Mouse (Mus musculus) intestine, embryonic 15.5 days (tissue): ENCODE results near the gene Slc44a3. TPM values are rescaled to one million over a fixed set of nuclear protein-coding genes. Genes with fewer than 3 reads are reported as not detected.

Experiments used
- ATAC-seq: fragments of 200-750 bp; cut with Nextera tagmentation; 2 replicates; pipeline ENCODE4 v1.8.0; 2017; ENCODE audit warnings: moderate TSS enrichment, moderate library complexity
- H3K27ac ChIP-seq: fragments of 300-500 bp; sonication (generic); 2 replicates; pipeline ENCODE4 v1.5.1; 2015; ENCODE audit warnings: mild to moderate bottlenecking, inconsistent platforms
- H3K27me3 ChIP-seq: fragments of 300-500 bp; sonication (generic); replicated peaks from 2 replicates; pipeline ENCODE4 v1.6.1; 2015; ENCODE audit warnings: inconsistent platforms
- H3K36me3 ChIP-seq: fragments of 300-500 bp; sonication (generic); 2 replicates; pipeline ENCODE4 v1.6.1; 2015; ENCODE audit warnings: inconsistent platforms
- H3K4me1 ChIP-seq: fragments of 300-500 bp; sonication (generic); replicated peaks from 2 replicates; pipeline ENCODE4 v1.6.1; 2015; ENCODE audit warnings: inconsistent platforms
- H3K4me2 ChIP-seq: fragments of 300-500 bp; sonication (generic); replicated peaks from 2 replicates; pipeline ENCODE4 v1.6.1; 2015; ENCODE audit warnings: mild to moderate bottlenecking, inconsistent platforms
- H3K4me3 ChIP-seq: fragments of 300-500 bp; sonication (generic); replicated peaks from 2 replicates; pipeline ENCODE4 v1.5.1; 2015; ENCODE audit warnings: inconsistent platforms
- H3K9ac ChIP-seq: fragments of 300-500 bp; sonication (generic); 2 replicates; pipeline ENCODE4 v1.6.1; 2015; ENCODE audit warnings: inconsistent platforms
- H3K9me3 ChIP-seq: fragments of 300-500 bp; sonication (generic); 2 replicates; pipeline ENCODE4 v1.6.1; 2016; ENCODE audit warnings: inconsistent platforms
- WGBS: fragments of 180-500 bp; shearing (Covaris S2); methylation state at CpG from one replicate; pipeline ENCODE4 v1.1.7; 2015; 5-methylcytosine and 5-hydroxymethylcytosine counted together
- polyA plus RNA-seq: library from polyadenylated mRNA; unstranded; fragments of >200 nt; fragmentation: Nextera tagmentation; extraction: Ambion mirVana; gene quantifications from 2 replicates; pipeline ENCODE4 v1.2.1, GENCODE M21; 2015

Gene Slc44a3
- polyA plus RNA-seq, 1 experiment from 2014 or later: 42.5 TPM

DNA sequence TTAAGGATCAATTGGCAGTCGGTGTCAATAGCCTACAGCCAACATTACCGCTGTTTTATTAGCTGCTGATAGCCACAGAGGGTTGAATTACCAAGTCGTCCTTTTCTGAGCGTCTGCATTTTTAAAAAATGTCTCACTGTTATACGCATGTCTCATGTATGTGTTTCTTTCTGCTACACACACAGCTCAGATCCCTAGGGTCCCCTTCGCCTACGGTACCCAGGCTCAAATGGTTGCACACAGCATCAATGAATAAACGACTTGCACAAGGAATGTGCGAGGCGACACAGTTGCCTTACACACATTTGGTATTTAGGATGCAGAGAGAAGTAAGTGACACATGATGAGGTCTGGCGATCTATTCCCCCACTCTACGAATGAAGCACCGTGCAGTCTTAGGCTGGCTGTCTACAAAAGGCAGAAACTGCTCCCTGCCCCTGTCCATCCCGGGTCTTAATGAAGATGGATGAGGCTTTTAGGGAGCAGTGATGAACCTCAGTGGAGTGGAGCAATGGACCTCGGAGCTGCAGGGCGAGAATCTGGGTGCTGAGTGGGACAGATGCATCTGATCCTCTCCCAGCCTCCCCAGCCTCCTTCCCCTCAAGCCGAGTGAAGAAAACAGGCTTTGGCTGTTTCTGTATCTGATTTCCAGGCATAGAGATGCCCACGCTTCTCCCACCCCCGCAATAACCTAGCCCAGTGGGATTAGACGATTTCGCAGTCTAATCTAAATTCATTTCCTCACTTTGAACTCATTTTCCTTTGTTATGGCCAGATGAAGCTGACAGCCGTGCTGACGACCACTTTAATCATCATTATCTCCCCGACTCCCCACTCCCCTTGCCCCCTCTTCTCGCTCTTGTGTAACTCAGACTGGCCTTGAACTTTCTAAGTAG is 48.7 kb downstream of the Slc44a3 start:
- H3K4me2 ChIP-seq: no peak overlapping the region
- WGBS: 51% methylated on average over 25 of the region's 25 CpGs
- no peaks in the 10 kb centered on the region for H3K36me3 ChIP-seq
- no peaks in the 10 kb centered on the region for H3K27me3 ChIP-seq
- H3K27ac ChIP-seq: no peak overlapping the region
- H3K9me3 ChIP-seq: no peaks in the 10 kb centered on the region
- 0 out of 2 replicates have a peak, but pooled peaks cover 2% of the 10 kb centered on the region for H3K4me1 ChIP-seq
- no peak for ATAC-seq
- H3K4me3 ChIP-seq: no peak overlapping the region
- H3K9ac ChIP-seq: no peak overlapping the region

DNA sequence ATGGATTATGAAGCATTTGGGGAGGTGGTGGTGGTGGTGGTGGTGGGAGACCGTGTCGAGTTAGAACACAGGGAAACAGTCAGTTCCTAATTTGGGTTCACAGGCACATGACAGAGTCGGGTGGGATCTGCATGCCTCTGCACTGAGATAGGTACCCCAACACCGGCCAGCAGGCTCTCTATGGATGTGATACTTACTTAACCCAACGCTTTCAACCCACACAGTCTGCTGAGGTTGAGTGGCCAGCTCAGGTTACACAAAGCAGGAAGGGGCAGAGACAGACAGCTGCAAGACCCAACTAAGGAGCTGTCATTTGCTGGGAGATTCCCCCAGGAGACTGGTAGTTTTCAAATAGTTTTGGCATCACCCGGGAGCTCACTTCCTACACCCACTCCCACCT is 50.6 kb downstream of the Slc44a3 start:
- no peak overlapping the region for H3K4me2 ChIP-seq
- no peak overlapping the region for H3K4me3 ChIP-seq
- no peaks in the 10 kb centered on the region for H3K27me3 ChIP-seq
- H3K36me3 ChIP-seq: no peaks in the 10 kb centered on the region
- H3K27ac ChIP-seq: no peak overlapping the region
- 41% methylated on average over 6 of the region's 6 CpGs for WGBS
- no peak overlapping the region for H3K9ac ChIP-seq
- H3K9me3 ChIP-seq: no peaks in the 10 kb centered on the region
- 0 out of 2 replicates have a peak, but pooled peaks cover 2% of the 10 kb centered on the region for H3K4me1 ChIP-seq
- ATAC-seq: no peak

GRCm38 (mm10) chr3:121480961-121481436 is 51.2 kb downstream of the Slc44a3 start:
- no peak overlapping the region for H3K9ac ChIP-seq

GRCm38 (mm10) chr3:121480030-121480960 is 51.9 kb downstream of the Slc44a3 start:
- H3K27ac ChIP-seq: no peak overlapping the region
- no peak overlapping the region for H3K4me2 ChIP-seq
- no peak for ATAC-seq
- H3K36me3 ChIP-seq: no peaks in the 10 kb centered on the region
- no peak overlapping the region for H3K9ac ChIP-seq
- 66% methylated on average over 26 of the region's 26 CpGs for WGBS
- no peaks in the 10 kb centered on the region for H3K9me3 ChIP-seq
- H3K4me1 ChIP-seq: 0 out of 2 replicates have a peak, but pooled peaks cover 2% of the 10 kb centered on the region
- H3K4me3 ChIP-seq: no peak overlapping the region
- H3K27me3 ChIP-seq: no peaks in the 10 kb centered on the region

More at GRCm38 (mm10) chr3:121480961-121481436, 51.2 kb downstream of the Slc44a3 start:
- Histone ChIP-seq H3K4me1 (0 out of 2 replicates have a peak, but pooled peaks cover 2% of the 10 kb centered on the region), H3K9me3 (no peaks in the 10 kb centered on the region), H3K27me3 (no peaks in the 10 kb centered on the region), H3K27ac (no peak overlapping the region), H3K4me2 (no peak overlapping the region), H3K4me3 (no peak overlapping the region), H3K36me3 (no peaks in the 10 kb centered on the region)
- no peak for ATAC-seq
- WGBS: 57% methylated on average over 7 of the region's 8 CpGs

DNA sequence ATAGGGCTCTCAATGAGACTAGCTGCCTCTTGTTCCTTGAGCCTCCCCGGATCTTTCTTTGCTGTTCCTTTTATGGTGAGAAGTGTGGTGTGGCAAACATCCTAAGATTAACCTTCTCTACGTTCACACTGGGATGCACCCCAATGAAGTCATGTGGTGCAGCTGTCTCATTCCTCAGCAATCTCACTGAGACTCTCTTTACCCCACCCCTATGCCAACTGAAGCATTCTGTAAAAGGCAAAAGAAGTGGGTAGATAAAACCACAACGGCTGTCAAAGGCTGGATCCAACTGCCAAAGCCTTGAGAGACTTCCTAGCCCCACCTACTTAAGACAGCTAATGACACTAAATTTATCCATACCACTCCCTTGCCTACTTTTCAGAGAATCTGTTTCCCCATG is 57.5 kb downstream of the Slc44a3 start:
- H3K4me2 ChIP-seq: no peak overlapping the region
- WGBS: 71% methylated on average over 3 of the region's 3 CpGs
- ATAC-seq: no peak

DNA sequence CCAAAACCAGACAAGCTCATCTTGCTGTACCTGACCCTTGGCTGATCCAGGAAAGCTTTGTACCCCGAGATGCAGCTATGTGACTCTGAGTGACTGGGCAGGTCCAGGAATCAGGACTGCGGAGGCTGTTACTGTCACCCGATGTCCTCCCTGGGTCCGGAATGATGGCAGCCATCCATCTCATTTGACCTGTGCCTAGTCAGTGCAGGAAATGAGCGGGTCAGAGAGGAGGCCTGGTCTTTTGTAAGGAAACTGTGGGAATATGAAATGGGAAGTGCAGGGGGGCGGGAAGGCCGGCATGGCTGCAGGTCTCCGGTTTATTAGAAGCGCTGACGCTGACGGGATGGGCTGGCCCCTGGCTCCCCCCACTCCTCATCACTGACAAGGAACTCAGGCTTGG is 60.5 kb downstream of the Slc44a3 start:
- H3K4me2 ChIP-seq: no peak overlapping the region
- no peak overlapping the region for H3K4me3 ChIP-seq
- H3K36me3 ChIP-seq: no peaks in the 10 kb centered on the region
- 45% methylated on average over 11 of the region's 11 CpGs for WGBS
- ATAC-seq: no peak
- H3K27ac ChIP-seq: no peak overlapping the region
- no peaks in the 10 kb centered on the region for H3K27me3 ChIP-seq
- H3K9me3 ChIP-seq: no peaks in the 10 kb centered on the region
- no peak overlapping the region for H3K9ac ChIP-seq
- H3K4me1 ChIP-seq: peaks cover 7% of the 10 kb centered on the region

More for the DNA sequence above, 57.5 kb downstream of the Slc44a3 start:
- Histone ChIP-seq H3K4me3 (no peak overlapping the region), H3K27ac (no peak overlapping the region), H3K4me1 (no peaks in the 10 kb centered on the region), H3K9me3 (no peaks in the 10 kb centered on the region), H3K9ac (no peak overlapping the region), H3K36me3 (no peaks in the 10 kb centered on the region), H3K27me3 (no peaks in the 10 kb centered on the region)

DNA sequence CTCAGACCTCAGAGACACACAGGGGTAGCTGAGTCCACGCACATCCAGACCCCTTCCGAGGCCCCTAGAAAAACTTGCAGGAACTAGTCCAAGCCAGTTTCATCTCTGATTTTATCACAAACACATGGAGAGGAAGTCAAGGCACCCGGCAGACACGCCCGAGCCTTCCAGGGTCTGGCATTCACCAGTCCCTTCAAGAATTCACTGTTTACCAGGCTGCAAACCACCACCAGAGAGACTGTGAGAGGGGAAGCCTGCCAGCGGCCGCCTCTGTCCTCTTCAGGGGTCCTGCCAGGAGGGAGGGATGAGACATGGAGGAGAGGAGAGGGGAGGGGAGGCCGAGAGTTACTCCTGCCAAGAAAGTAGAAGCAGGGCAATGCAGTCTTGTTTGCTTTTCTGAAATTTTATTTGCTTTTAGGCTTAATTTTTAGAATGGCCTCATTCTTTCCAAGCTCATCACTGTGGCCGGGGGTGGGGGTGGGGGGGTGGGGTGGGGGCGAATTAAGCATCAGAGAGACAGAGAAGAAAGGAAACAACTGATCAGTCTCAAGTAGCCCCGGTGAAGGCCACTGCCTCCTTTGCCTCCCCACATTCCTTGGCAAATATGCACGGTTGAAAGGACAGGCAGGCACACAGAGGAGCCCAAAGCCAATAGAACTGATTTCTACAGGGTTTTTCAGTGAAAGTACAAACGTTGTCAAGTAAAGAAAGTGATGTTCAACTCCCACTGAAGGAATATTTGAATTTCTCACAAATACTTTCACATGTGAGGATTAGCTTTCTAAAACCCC is 62.8 kb downstream of the Slc44a3 start:
- Histone ChIP-seq H3K4me2 (peak overlapping the region; percentile 45), H3K9ac (peak overlapping the region; percentile 18; the same call in 1 of the 2 replicates), H3K9me3 (no peaks in the 10 kb centered on the region), H3K4me1 (peaks cover 7% of the 10 kb centered on the region), H3K4me3 (no peak overlapping the region), H3K27me3 (no peaks in the 10 kb centered on the region), H3K36me3 (no peaks in the 10 kb centered on the region), H3K27ac (peak overlapping the region; percentile 78)
- 2% methylated on average over 13 of the region's 13 CpGs for WGBS
- peak; percentile 83 for ATAC-seq

DNA sequence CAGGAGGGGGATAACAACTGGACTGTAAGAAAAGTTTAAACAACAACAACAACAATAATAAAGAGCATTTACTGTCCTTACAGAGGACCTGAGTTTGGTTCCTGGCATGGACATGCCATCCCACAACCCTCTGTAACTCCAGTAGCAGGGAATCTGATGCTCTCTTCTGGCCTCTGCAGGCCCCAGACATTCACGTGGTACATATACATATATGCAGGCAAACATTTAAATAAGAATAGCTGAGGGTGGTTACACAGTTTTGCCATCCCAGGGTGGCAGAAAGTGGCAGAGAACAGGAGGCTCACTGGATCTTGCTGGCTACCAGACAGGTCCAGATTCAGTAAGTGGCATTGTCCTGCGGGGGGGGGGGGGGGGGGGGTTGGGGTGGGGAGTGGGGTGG is 64.1 kb downstream of the Slc44a3 start:
- no peak for ATAC-seq

GRCm38 (mm10) chr3:121467094-121467552 is 65.1 kb downstream of the Slc44a3 start:
- H3K9ac ChIP-seq: no peak overlapping the region
- WGBS: 79% methylated on average over 10 of the region's 10 CpGs
- H3K9me3 ChIP-seq: no peaks in the 10 kb centered on the region
- peaks cover 7% of the 10 kb centered on the region for H3K4me1 ChIP-seq
- no peaks in the 10 kb centered on the region for H3K27me3 ChIP-seq
- no peaks in the 10 kb centered on the region for H3K36me3 ChIP-seq
- H3K4me3 ChIP-seq: no peak overlapping the region
- H3K4me2 ChIP-seq: no peak overlapping the region
- H3K27ac ChIP-seq: no peak overlapping the region
- ATAC-seq: no peak

More for the DNA sequence above, 64.1 kb downstream of the Slc44a3 start:
- H3K4me3 ChIP-seq: no peak overlapping the region
- peaks cover 7% of the 10 kb centered on the region for H3K4me1 ChIP-seq
- no peaks in the 10 kb centered on the region for H3K9me3 ChIP-seq
- H3K27me3 ChIP-seq: no peaks in the 10 kb centered on the region
- H3K4me2 ChIP-seq: no peak overlapping the region
- WGBS: 13% methylated on average over 2 of the region's 2 CpGs
- no peaks in the 10 kb centered on the region for H3K36me3 ChIP-seq
- H3K9ac ChIP-seq: no peak overlapping the region
- no peak overlapping the region for H3K27ac ChIP-seq

DNA sequence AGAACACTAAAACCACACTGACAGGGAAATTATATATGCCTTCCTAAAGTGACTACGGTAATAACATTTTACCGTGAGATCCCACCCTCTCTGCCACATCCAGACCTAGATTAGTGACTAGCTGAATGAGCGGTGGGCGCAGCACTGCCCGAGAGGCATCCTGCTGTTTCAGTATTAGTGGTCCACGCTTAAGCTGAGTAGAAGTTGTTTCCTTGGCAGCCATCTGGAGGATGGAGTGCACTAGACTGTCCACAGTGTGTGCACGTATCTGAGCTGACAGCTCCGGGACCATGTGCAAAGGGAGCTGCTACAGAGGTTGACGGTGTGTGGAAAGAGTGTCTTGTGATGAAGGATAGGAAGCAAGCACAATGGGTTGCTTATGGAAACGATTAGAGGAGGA is 66.4 kb downstream of the Slc44a3 start:
- Histone ChIP-seq H3K4me2 (no peak overlapping the region), H3K9ac (no peak overlapping the region), H3K27me3 (no peaks in the 10 kb centered on the region), H3K4me1 (peaks cover 7% of the 10 kb centered on the region), H3K4me3 (no peak overlapping the region), H3K36me3 (no peaks in the 10 kb centered on the region), H3K27ac (no peak overlapping the region), H3K9me3 (no peaks in the 10 kb centered on the region)
- ATAC-seq: no peak
- WGBS: 76% methylated on average over 10 of the region's 10 CpGs

DNA sequence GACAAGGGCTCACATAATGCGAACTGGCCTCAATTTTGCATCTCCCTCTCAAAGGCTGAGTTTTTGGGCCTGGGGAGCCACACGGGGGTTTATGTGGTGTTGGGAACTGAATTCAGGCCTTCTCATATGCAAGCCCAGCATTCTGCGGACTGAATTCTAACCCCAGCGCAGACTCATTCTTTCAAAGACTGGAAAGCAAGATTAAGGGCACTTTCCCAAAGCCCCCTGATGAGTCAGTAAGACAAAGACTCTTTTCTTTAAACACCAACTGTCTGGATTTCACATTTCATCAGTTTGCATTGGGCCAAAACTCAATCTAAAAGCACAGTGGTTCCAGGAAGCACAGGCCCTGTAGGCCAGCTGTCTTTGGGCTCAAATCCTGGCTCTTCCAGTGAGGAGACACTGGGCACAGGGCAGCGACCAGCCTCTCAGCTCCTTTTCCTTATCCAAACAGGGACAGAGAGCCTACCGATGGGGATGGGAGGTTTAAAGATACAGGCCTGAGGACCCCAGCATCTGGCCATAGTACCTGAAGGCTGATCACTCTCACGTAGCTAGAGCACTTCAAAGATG is 67.4 kb downstream of the Slc44a3 start:
- no peak overlapping the region for H3K9ac ChIP-seq
- no peak overlapping the region for H3K4me3 ChIP-seq
- no peaks in the 10 kb centered on the region for H3K27me3 ChIP-seq
- H3K4me2 ChIP-seq: no peak overlapping the region
- peaks cover 7% of the 10 kb centered on the region for H3K4me1 ChIP-seq
- H3K9me3 ChIP-seq: no peaks in the 10 kb centered on the region
- H3K36me3 ChIP-seq: no peaks in the 10 kb centered on the region
- no peak for ATAC-seq
- 76% methylated on average over 7 of the region's 7 CpGs for WGBS
- no peak overlapping the region for H3K27ac ChIP-seq
